Mouse (Mus musculus) left cerebral cortex, adult 9 months (tissue): Measurements from ENCODE around the gene Ankrd7.
A peak's percentile ranks its signal among the peaks of the same experiment; 100 is the strongest.
"Not testable (repeated sequence)": the region's sequence is repeated elsewhere in the genome, so short reads cannot be mapped to it uniquely, and the experiment has no call there.

Source experiments
- DNase-seq, 2 experiments: peaks; one replicate each; pipeline ENCODE4 v3.0.0; 2022; ENCODE audit warnings: low spot score in 2 of 2

Gene Ankrd7

DNA sequence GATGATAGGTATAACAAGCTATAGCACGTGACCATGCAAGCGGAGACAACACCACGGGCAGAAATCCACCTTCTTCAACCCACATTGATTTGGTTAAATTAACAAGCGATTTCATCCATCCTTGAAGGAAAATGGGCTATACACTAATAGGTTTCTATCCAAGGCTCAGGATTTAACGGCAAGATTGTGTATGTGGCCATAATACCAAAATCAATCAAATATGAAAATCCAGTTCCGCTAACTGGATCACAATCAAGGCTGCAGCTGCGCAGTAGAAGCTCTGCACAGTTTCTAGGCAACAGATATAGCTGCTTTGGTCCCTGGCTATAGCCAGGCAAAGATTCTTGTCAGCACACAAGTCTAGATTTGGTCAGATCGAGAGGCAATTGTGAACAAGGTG lies at the start of gene Ankrd7:
Ankrd7 (plus strand) TSS at position 301 of the 400 bp plus-strand sequence.
- DNase-seq, result peak in 1 of 2 experiments; percentile 13

DNA sequence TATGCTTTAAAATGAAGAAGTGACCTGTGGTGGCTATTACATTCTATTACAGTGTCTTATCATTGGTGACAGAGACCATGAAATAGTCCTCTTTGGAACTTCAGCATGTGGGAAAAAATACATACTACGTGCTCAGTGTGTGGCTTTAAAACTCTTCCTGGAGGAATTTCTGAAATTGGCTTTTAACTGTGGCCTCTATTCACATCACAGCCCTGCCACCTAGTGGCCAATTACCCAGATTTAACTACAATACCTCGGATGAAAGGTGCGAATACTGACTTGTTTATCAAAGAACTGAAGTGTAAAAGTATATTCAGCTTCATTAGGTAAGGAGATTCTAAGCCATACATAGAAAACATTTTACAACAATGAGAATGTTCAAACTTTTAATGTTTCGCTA lies 46.8 kb upstream of the Ankrd7 start:
- DNase-seq, result peak in 1 of 2 experiments; percentile 85

DNA sequence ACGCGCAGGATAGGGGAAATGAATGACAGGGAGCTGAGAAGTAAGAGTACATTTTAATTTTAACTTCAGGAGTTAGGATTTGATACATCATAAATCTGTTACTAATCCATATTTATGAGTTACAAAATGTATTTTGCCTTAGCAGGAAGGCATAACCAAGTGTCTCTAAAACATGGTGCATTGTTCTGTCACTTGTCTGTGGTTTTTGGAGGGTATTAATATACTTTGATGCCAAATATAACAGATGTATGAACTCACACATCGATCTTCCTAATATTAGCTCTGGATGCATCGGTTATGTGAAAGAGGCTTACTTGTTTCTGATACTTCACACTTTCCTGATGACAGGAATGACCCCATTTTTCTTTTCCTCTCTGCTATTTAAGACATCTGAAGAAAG lies 45.9 kb upstream of the Ankrd7 start:
- no peak for DNase-seq

DNA sequence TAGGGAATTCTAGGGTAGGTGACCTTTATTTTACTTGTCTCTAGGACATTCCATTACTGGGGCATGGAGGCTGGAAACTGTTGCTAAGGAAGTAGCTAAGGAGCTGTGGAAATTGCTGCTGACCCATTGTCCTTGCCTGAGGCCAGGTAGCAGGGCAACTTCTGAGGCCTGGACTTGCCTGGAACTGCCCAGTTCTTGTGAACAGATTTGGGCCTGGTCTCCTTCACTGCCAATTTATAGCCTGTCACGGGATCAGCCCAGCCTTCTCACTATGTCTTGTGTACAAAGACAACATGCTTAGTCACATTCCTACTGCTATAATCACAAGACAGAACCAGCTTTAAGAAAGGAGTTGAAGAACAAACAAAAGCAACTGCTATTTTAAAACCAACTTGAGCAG lies 43.3 kb upstream of the Ankrd7 start:
- DNase-seq, result no peak

DNA sequence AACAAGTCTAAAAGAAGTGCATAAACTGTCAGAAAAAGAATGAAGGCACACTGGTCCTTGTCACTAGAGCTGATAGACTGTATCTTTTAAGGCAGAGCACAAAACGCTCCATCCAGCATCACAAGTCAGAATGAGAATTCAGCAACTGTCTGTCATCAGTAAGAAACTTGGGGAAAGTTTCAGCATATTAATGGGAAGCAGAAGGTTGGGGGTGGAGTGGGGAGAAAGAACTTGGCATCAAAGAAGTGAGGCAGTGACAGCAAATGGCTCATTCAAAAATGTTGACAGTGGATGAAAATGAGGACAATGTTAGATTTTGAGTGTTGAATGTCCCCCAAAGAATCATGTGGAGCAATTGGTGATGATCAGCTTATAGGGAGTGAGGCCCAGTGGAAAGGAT lies 33.2 kb upstream of the Ankrd7 start:
- DNase-seq, result peak in 1 of 2 experiments; percentile 8

DNA sequence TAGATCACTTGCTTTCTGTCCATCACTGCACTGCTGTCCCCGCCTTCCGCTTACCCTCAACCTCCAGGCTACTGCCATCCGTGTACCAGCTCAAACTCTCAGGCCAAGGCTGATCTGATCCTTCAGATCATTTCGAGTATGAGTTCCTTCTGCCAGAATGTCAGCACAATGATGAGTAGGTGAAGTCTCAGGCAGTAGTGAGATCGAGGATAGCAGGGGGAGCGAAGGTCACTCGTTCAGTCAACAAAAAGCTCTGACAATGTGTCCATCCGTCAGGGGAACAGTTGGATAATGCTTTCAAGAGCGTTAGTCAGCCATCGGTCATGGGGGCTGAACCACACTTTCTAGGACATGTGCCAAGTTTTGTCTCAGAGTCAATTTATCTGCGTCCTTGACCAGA lies 21.6 kb upstream of the Ankrd7 start:
- not testable (repeated sequence) for DNase-seq

DNA sequence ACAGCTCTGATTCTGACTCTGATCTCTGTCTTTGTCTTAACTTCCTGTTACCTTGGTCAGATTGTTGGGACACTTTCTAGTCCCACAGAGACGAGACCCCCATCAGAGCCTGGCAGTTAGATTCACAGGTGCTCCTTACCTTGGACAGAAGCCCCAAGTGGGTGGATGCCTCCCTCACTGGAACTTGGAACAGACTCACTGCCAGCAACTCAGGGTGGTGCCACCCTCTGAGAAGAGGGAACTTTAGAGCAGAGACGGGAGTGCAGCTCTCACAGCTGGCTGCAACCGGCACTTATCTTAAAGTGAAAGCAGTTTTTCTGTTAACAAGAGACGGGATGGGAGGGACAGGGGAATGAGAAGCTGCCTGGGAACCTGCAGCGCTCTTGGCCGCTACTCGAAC lies 20.5 kb upstream of the Ankrd7 start:
- DNase-seq, result not testable (repeated sequence)

DNA sequence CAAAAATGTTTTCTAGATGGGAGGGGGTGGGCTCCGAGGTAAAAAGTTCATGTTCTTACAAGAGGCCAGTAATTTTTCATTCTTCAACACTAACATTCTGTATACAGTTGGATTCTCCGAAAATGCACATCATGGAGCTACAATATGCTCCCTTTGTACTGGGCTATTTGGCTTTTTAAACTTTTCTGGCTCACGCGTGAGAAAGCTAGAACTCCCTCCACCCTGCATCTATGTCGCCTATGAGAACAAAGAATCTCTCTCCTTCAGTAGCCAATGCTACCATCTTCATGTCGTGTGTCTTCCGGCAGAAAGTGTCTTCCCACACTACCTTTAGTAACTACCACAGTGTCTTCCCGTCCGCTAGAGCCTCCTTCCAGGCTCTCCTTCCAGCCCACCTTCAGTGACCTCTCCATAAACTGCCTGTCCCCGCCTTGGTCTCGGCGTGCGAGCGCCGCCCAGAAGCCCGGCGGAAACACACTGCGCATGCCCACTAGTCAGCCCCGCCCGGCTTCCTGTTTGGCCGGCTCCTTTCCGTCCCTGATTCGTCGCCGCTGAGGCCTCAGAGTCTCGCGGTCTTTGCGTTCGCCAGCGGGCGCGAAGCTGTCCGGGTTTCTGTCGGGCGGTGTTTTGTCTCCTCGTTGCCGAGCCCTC lies 17.9 kb upstream of the Ankrd7 start, which contains the start of gene Lsm8:
Lsm8 (plus strand) TSS at position 529 of the 651 bp plus-strand sequence.
- peak; percentile 88 to 96 for DNase-seq

DNA sequence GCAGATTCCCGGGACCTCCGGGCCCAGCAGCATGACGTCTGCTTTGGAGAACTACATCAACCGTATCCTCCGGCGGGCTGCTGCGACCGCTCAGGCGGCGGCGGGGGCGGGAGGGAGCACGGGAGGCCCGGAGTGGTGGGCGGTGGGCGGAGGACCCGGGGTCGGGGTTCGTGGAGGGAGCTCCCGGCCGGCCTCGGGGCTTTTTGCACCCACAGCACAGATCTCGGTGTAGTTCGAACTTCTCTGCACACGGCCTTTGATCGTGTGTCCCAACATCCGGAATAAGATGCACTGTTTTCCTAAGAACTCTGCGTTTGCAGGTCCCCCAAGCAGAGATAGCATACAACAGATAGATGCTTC lies 17.4 kb upstream of the Ankrd7 start:
- DNase-seq, result no peak

DNA sequence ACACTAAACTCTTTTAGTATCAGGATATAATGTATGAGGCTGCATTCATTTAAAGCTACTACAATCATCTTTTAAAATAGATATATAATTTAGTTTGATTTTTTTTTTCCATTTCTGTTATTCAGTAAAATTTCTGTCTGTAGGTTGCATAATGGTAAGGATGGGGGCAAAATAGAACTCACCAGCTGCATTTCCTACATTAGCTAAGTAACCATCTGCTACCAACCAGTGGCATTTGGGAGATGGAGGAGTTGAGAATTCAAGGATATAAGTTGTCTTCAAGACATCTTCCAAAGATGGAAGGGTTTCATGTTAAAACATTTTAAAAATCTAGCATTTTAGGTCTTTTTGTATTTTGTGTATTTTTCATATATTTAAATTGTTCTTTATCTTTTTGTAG lies 10.8 kb upstream of the Ankrd7 start:
- DNase-seq, result peak in 1 of 2 experiments; percentile 59

DNA sequence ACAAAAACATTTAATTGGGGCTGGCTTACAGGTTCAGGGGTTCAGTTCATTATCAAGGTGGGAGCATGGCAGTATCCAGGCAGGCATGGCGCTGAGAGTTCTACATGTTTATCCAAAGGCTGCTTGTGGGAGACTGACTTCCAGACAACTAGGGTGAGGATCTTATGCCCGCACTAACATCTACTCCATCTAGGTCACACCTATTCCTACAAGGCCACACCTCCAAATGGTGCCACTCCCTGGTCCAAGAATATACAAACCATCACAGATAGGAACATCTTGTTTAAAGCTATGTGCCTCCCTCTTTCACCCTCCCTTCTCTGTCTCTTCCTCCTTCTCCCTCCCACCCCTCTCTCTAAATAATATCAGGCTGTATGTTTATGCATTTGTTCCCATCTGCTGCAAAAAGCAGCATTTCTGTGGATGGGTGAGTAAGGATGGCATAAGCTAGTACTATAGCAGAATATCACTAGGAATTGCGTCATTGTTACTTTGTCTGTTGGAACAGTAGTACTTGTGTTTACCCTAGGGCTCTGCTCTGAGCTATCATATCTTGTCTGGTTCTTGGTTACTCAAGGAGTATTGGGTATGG lies 9.5 kb upstream of the Ankrd7 start:
- no peak for DNase-seq

DNA sequence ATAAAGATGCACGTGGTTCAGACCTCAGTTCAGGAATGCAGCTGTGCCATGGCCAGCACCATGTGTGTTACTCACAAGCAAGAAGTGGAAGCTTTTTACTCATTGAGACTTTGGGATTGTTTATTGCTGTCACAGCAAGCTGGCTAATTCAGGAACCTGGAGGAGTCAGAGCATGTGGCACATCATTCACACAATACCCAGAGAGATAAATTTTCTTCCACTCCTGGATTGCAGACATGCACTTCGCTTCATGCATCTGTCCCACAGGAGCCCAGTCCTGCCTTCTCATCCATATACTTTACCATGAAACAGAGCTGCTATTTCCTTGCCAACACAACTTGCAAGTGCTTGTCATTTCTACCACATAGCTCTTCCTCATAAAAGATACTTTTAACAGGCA lies 22.9 kb downstream of the Ankrd7 start:
- peak in 1 of 2 experiments; percentile 24 for DNase-seq

DNA sequence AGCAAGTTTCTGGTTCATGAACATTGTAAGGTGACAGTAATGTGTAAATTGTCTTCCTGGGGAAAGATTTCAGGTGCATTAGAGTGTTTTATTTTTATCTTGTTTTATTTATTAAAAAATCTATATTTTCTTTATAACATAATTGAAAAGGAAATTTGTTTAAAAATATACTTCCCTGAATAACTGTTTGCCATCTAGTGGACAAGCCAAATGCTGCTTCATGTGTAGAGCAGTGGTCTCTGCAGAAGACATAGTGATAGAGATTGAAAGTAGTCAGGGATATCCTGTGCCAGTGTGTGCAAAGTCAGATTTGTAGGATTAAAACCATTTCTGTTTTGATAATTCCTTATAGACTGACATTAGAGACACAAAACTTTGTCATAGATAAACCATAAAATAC lies 28.0 kb downstream of the Ankrd7 start:
- no peak for DNase-seq

DNA sequence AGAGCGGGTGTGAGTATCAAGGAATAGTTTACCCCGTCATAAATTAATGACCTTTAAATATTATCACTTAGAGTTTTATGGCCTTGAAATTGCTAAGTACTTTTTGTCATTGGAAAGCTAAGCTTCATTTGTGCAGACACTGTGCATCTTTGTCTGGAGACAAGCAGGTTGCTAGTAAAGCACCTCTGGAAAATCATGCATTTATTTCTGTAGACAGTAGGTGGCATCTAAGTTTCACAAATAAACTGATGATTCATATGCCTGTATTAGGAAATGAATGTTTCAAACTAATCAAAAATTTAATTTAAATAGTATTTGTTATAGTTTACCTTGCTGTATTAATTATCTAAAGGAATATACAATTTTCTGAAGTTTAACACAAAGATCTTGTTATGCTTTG lies 41.1 kb downstream of the Ankrd7 start:
- no peak for DNase-seq

DNA sequence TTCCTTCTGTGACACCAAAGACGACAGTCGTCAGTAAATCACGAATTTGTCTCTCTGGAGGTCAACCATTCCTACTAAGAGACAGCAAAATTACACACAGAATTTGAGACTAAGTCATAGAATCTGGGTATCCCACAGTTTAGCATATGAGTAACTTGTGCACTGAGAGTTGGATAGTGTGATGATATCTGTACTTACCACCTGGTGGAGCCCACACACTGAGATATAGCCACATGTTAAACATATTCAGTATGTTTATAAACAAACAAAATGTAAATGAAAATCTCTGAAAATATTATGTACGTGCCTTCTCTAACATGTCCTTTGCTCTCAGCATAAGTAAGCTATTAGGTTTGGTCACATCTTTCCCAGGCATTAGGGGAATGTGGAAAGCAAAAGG lies 47.1 kb downstream of the Ankrd7 start:
- DNase-seq, result no peak

DNA sequence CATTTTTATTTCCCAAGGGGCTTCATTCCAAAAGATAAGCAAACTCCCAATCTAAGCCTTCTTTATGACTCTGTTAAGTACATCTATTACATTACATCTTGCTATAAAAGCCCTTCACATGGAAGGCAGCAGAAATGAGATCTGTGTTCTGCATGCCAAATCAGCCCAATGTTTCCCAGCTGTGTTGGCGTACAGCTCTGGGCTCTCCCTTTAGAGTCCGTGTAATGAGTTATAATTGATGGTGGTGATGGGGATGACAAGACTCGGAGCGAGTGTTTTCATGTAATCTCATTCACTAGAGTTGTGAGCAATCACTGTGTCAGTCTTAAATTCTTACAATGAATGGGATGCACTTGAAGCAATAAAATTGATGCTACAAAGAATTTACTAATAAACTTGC lies 49.9 kb downstream of the Ankrd7 start:
- no peak for DNase-seq

DNA sequence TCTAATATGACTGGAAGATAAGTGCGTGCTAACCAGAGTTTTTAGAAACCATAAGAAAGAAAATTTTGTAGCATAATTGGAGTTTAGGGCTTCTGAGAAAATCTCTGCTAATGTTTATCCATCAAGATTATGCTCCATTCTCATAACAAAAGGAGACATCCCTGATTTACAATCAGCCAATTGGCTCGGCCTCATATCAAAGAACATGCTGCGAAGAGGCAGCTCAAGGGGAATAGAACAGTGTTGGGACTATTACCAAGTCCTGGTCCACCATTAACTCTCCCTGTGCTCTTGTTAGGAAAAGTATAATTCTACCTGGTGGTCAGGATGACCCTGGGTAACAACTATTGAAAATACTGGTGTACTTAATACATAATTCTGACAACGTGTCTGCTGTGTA lies 50.4 kb downstream of the Ankrd7 start:
- no peak for DNase-seq
